Mouse (Mus musculus): ENCODE results near the gene Msi1. TPM values are rescaled to one million over a fixed set of nuclear protein-coding genes. Genes with fewer than 3 reads are reported as not detected.
A peak's percentile ranks its signal among the peaks of the same experiment; 100 is the strongest.

The Msi1 gene
- polyA plus RNA-seq, 1 experiment from 2014 or later, result 133 TPM

GRCm38 (mm10) chr5:115408110-115408509 lies 21.3 kb upstream of the Msi1 start:
- H3K9me3 ChIP-seq, result no peaks in the 10 kb centered on the region

GRCm38 (mm10) chr5:115415111-115416085 lies 14.0 kb upstream of the Msi1 start:
- peak overlapping the region; percentile 46 for H3K4me2 ChIP-seq (replicated peaks)
- H3K27ac ChIP-seq, result peak overlapping the region; percentile 68; the same call in 1 of the 2 replicates
- H3K36me3 ChIP-seq, result no peaks in the 10 kb centered on the region
- no peaks in the 10 kb centered on the region for H3K9me3 ChIP-seq
- H3K27me3 ChIP-seq, result no peaks in the 10 kb centered on the region
- peak overlapping the region; percentile 42; the same call in 1 of the 2 replicates for H3K9ac ChIP-seq (replicated peaks)
- peak overlapping the region; percentile 22 for H3K4me3 ChIP-seq (replicated peaks)
- no peak for ATAC-seq
- peaks cover 10% of the 10 kb centered on the region for H3K4me1 ChIP-seq (replicated peaks)
- WGBS, result 56% methylated on average over 24 of the region's 24 CpGs

More at GRCm38 (mm10) chr5:115408110-115408509, 21.3 kb upstream of the Msi1 start:
- H3K9ac ChIP-seq (replicated peaks), result no peak overlapping the region
- H3K4me2 ChIP-seq (replicated peaks), result no peak overlapping the region
- H3K27me3 ChIP-seq, result no peaks in the 10 kb centered on the region
- ATAC-seq, result no peak
- no peaks in the 10 kb centered on the region for H3K36me3 ChIP-seq
- no peak overlapping the region for H3K27ac ChIP-seq
- H3K4me1 ChIP-seq (replicated peaks), result peaks cover 26% of the 10 kb centered on the region
- no peak overlapping the region for H3K4me3 ChIP-seq (replicated peaks)
- 37% methylated on average over 9 of the region's 9 CpGs for WGBS

GRCm38 (mm10) chr5:115428831-115429358 lies 504 bp upstream of the Msi1 start:
- ATAC-seq, result no peak; the same call in 1 of the 2 replicates
- peak overlapping the region; percentile 100 for H3K27ac ChIP-seq
- peak overlapping the region; percentile 96 for H3K4me2 ChIP-seq (replicated peaks)
- H3K9me3 ChIP-seq, result no peaks in the 10 kb centered on the region
- H3K9ac ChIP-seq (replicated peaks), result peak overlapping the region; percentile 100
- H3K4me1 ChIP-seq (replicated peaks), result peaks cover 53% of the 10 kb centered on the region
- WGBS, result 1% methylated on average over 20 of the region's 20 CpGs
- H3K27me3 ChIP-seq, result no peaks in the 10 kb centered on the region
- H3K4me3 ChIP-seq (replicated peaks), result peak overlapping the region; percentile 99
- H3K36me3 ChIP-seq, result peaks cover 7% of the 10 kb centered on the region

GRCm38 (mm10) chr5:115430187-115430960 lies 975 bp downstream of the Msi1 start:
- Histone ChIP-seq H3K4me2 (replicated peaks) (peak overlapping the region; percentile 96), H3K27ac (peak overlapping the region; percentile 100), H3K36me3 (peaks cover 7% of the 10 kb centered on the region), H3K9ac (replicated peaks) (peak overlapping the region; percentile 100), H3K9me3 (no peaks in the 10 kb centered on the region), H3K4me3 (replicated peaks) (peak overlapping the region; percentile 99), H3K4me1 (replicated peaks) (peaks cover 68% of the 10 kb centered on the region), H3K27me3 (no peaks in the 10 kb centered on the region)
- no peak for ATAC-seq
- WGBS, result under 1% methylated on average over 60 of the region's 73 CpGs

- Histone ChIP-seq H3K27me3 (no peaks in the 10 kb centered on the region), H3K27ac (peak overlapping the region; percentile 100), H3K4me3 (replicated peaks) (peak overlapping the region; percentile 99), H3K9ac (replicated peaks) (peak overlapping the region; percentile 100), H3K36me3 (peaks cover 7% of the 10 kb centered on the region), H3K4me1 (replicated peaks) (peaks cover 77% of the 10 kb centered on the region), H3K9me3 (no peaks in the 10 kb centered on the region), H3K4me2 (replicated peaks) (peak overlapping the region; percentile 96)
- 2% methylated on average over 14 of the region's 14 CpGs for WGBS
- no peak for ATAC-seq
These were observed 1.9 kb downstream of the Msi1 start for GRCm38 (mm10) chr5:115431061-115431897.

GRCm38 (mm10) chr5:115431898-115432259 lies 2.5 kb downstream of the Msi1 start:
- peaks cover 7% of the 10 kb centered on the region for H3K36me3 ChIP-seq
- no peaks in the 10 kb centered on the region for H3K27me3 ChIP-seq
- H3K4me3 ChIP-seq (replicated peaks), result peak overlapping the region; percentile 99
- no peaks in the 10 kb centered on the region for H3K9me3 ChIP-seq
- peaks cover 78% of the 10 kb centered on the region for H3K4me1 ChIP-seq (replicated peaks)
- H3K27ac ChIP-seq, result peak overlapping the region; percentile 100
- H3K9ac ChIP-seq (replicated peaks), result peak overlapping the region; percentile 100
- 1% methylated on average over 7 of the region's 7 CpGs for WGBS
- no peak for ATAC-seq
- peak overlapping the region; percentile 96 for H3K4me2 ChIP-seq (replicated peaks)

GRCm38 (mm10) chr5:115432395-115432794 lies 3.0 kb downstream of the Msi1 start:
- H3K4me1 ChIP-seq (replicated peaks), result peaks cover 78% of the 10 kb centered on the region
- peak overlapping the region; percentile 99 for H3K4me3 ChIP-seq (replicated peaks)
- 20% methylated on average over 11 of the region's 11 CpGs for WGBS
- H3K9me3 ChIP-seq, result no peaks in the 10 kb centered on the region
- peak overlapping the region; percentile 100 for H3K27ac ChIP-seq
- H3K27me3 ChIP-seq, result no peaks in the 10 kb centered on the region
- H3K4me2 ChIP-seq (replicated peaks), result peak overlapping the region; percentile 96
- H3K36me3 ChIP-seq, result peaks cover 7% of the 10 kb centered on the region
- no peak for ATAC-seq
- H3K9ac ChIP-seq (replicated peaks), result peak overlapping the region; percentile 100

- peaks cover 78% of the 10 kb centered on the region for H3K4me1 ChIP-seq (replicated peaks)
- H3K27me3 ChIP-seq, result no peaks in the 10 kb centered on the region
- H3K36me3 ChIP-seq, result peaks cover 9% of the 10 kb centered on the region
- H3K4me3 ChIP-seq (replicated peaks), result peak overlapping the region; percentile 99
- H3K4me2 ChIP-seq (replicated peaks), result peak overlapping the region; percentile 96
- 44% methylated on average over 8 of the region's 8 CpGs for WGBS
- H3K9me3 ChIP-seq, result no peaks in the 10 kb centered on the region
- H3K9ac ChIP-seq (replicated peaks), result peak overlapping the region; percentile 100
- no peak for ATAC-seq
- H3K27ac ChIP-seq, result peak overlapping the region; percentile 100
These were observed 3.8 kb downstream of the Msi1 start for GRCm38 (mm10) chr5:115433191-115433590.

- H3K4me1 ChIP-seq (replicated peaks), result peaks cover 80% of the 10 kb centered on the region
- H3K36me3 ChIP-seq, result peaks cover 21% of the 10 kb centered on the region
- H3K9me3 ChIP-seq, result no peaks in the 10 kb centered on the region
- H3K27me3 ChIP-seq, result no peaks in the 10 kb centered on the region
- ATAC-seq, result no peak
- H3K9ac ChIP-seq (replicated peaks), result peak overlapping the region; percentile 100
- WGBS, result 8% methylated on average over 11 of the region's 11 CpGs
- H3K4me3 ChIP-seq (replicated peaks), result peak overlapping the region; percentile 99
- H3K4me2 ChIP-seq (replicated peaks), result peak overlapping the region; percentile 96
- peak overlapping the region; percentile 100 for H3K27ac ChIP-seq
These were observed 5.0 kb downstream of the Msi1 start for GRCm38 (mm10) chr5:115434280-115434852.

- Histone ChIP-seq H3K9ac (replicated peaks) (peak overlapping the region; percentile 100), H3K27me3 (no peaks in the 10 kb centered on the region), H3K27ac (peak overlapping the region; percentile 100), H3K36me3 (peaks cover 28% of the 10 kb centered on the region), H3K4me2 (replicated peaks) (peak overlapping the region; percentile 96), H3K9me3 (no peaks in the 10 kb centered on the region), H3K4me1 (replicated peaks) (peaks cover 88% of the 10 kb centered on the region), H3K4me3 (replicated peaks) (peak overlapping the region; percentile 99)
- no peak for ATAC-seq
- WGBS, result 5% methylated on average over 15 of the region's 15 CpGs
These were observed 5.7 kb downstream of the Msi1 start for GRCm38 (mm10) chr5:115434853-115435754.
